Mouse (Mus musculus) adrenal gland, postnatal 10 days (tissue): ENCODE results near the gene Gm853. TPM values are rescaled to one million over a fixed set of nuclear protein-coding genes. Genes with fewer than 3 reads are reported as not detected.

Source experiments
- DNase-seq: peaks from one replicate; pipeline ENCODE4 v3.0.0; 2021; ENCODE audit warnings: mixed read lengths
- total RNA-seq, 2 experiments: library from RNA; stranded (reverse); gene quantifications; 2 replicates each; pipeline ENCODE4 v1.2.3; 2021

Gm853 gene
- total RNA-seq, 2 experiments from 2014 or later = not detected

- DNase-seq = no peak
These were observed 8.3 kb downstream of the Gm853 start for GRCm38 (mm10) chr4:130213857-130214256.

GRCm38 (mm10) chr4:130213197-130213596 lies 9.0 kb downstream of the Gm853 start:
- DNase-seq = no peak

GRCm38 (mm10) chr4:130212421-130212820 lies 9.8 kb downstream of the Gm853 start:
- DNase-seq = no peak

- DNase-seq = no peak
These were observed 10.3 kb downstream of the Gm853 start for GRCm38 (mm10) chr4:130211870-130212269.

- DNase-seq = peak; percentile 97
These were observed 23.2 kb downstream of the Gm853 start for GRCm38 (mm10) chr4:130198694-130199670.

- no peak for DNase-seq
These were observed 25.7 kb downstream of the Gm853 start for GRCm38 (mm10) chr4:130196542-130196941.

- no peak for DNase-seq
These were observed 26.3 kb downstream of the Gm853 start for GRCm38 (mm10) chr4:130195924-130196323.

- DNase-seq = no peak
These were observed 29.9 kb downstream of the Gm853 start for GRCm38 (mm10) chr4:130192266-130192665.

GRCm38 (mm10) chr4:130189606-130190005 lies 32.6 kb downstream of the Gm853 start:
- DNase-seq = no peak

GRCm38 (mm10) chr4:130188806-130189297 lies 33.3 kb downstream of the Gm853 start:
- DNase-seq = peak; percentile 91

GRCm38 (mm10) chr4:130186891-130187290 lies 35.3 kb downstream of the Gm853 start:
- DNase-seq = no peak

GRCm38 (mm10) chr4:130186450-130186849 lies 35.8 kb downstream of the Gm853 start:
- DNase-seq = no peak

- no peak for DNase-seq
These were observed 38.3 kb downstream of the Gm853 start for GRCm38 (mm10) chr4:130183879-130184278.

- DNase-seq = no peak
These were observed 39.2 kb downstream of the Gm853 start for GRCm38 (mm10) chr4:130183023-130183422.

GRCm38 (mm10) chr4:130181886-130182285 lies 40.3 kb downstream of the Gm853 start:
- DNase-seq = no peak

GRCm38 (mm10) chr4:130180909-130181602 lies 41.1 kb downstream of the Gm853 start:
- no peak for DNase-seq

GRCm38 (mm10) chr4:130179876-130180275 lies 42.3 kb downstream of the Gm853 start:
- DNase-seq = no peak

- no peak for DNase-seq
These were observed 44.7 kb downstream of the Gm853 start for GRCm38 (mm10) chr4:130177536-130177935.

GRCm38 (mm10) chr4:130177087-130177486 lies 45.1 kb downstream of the Gm853 start:
- DNase-seq = peak; percentile 77

GRCm38 (mm10) chr4:130176156-130176720 lies 46.0 kb downstream of the Gm853 start:
- no peak for DNase-seq

- peak; percentile 62 for DNase-seq
These were observed 47.0 kb downstream of the Gm853 start, which contains the start of gene Tinagl1 for GRCm38 (mm10) chr4:130175072-130175711. Tinagl1 (minus strand) TSS chr4:130175122.
